Mouse (Mus musculus) ES-Bruce4 (cell line): Measurements from ENCODE around the gene Cacna2d3.

ENCODE experiments used
- CTCF ChIP-seq: IDR thresholded peaks from one replicate; pipeline ENCODE4 v1.8.1; 2011; ENCODE audit warnings: low read depth, low read length
- EP300 ChIP-seq: IDR thresholded peaks from 2 replicates; pipeline ENCODE4 v1.6.1; 2011; ENCODE audit warnings: low read depth, low read length; ENCODE audit not compliant: insufficient read depth
- POLR2A ChIP-seq: IDR thresholded peaks from one replicate; pipeline ENCODE4 v1.8.1; 2011; ENCODE audit warnings: low read length; ENCODE audit not compliant: insufficient read depth

- TF ChIP-seq POLR2A (no peak), CTCF (no peak), EP300 (no peak)
Measured at GRCm38 (mm10) chr14:29122749-29123148, 598.9 kb downstream of the Cacna2d3 start.
